Mouse (Mus musculus) olfactory bulb, adult 2 months (tissue): ENCODE measurements around the gene Cep57l1.

Source experiments
- CTCF ChIP-seq: fragments of 200-500 bp; IDR thresholded peaks from 2 replicates; pipeline ENCODE4 v1.5.1; 2012; ENCODE audit warnings: low read depth, mild to moderate bottlenecking, low read length, moderate library complexity; ENCODE audit not compliant: insufficient read depth
- POLR2A ChIP-seq: fragments of 200-500 bp; IDR thresholded peaks from 2 replicates; pipeline ENCODE4 v1.6.1; 2012; ENCODE audit warnings: mild to moderate bottlenecking, low read depth, low read length, moderate library complexity; ENCODE audit not compliant: insufficient read depth

DNA sequence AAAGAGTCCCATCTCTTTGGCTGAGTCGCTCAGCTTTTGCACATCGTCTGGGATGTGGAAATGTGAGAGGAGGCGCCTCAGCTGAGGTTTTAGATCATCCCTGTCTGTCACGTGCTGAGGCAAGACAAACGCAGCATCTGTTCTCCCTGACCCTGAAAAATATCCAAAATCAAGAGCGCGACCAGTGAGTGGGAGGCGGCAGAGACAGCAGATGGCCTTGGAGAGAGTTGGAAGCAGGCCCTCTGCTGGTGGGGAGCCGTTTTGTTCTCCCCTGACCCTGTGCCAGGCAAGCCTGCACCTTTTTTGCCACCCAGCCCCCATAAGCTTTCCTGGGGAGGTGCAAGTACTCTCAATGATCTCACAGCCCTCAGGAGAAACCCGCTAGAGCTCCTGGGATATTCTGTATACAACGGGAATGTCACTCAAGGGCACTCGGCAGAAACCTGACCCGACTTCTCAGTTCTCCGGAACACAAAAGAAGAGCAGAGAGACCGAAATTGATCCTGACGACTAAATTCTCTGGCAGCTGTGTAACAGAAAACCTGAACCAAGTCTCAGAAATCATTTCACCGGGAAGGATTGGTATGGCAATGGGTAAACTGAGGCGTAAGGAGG is 130.8 kb downstream of the Cep57l1 start:
- TF ChIP-seq POLR2A (no peak), CTCF (peak; percentile 86)
